Mouse (Mus musculus) ES-E14 (cell line): ENCODE data around the gene Acd.

Source experiments
- CHD2 ChIP-seq: IDR thresholded peaks from 2 replicates; pipeline ENCODE4 v1.6.1; 2014; ENCODE audit warnings: mild to moderate bottlenecking, low read depth, low read length, inconsistent platforms
- HCFC1 ChIP-seq: IDR thresholded peaks from 2 replicates; pipeline ENCODE4 v1.6.1; 2012; ENCODE audit warnings: low read length, inconsistent platforms, borderline replicate concordance; ENCODE audit not compliant: insufficient read depth
- MAFK ChIP-seq: IDR thresholded peaks from 2 replicates; pipeline ENCODE4 v1.6.1; 2014; ENCODE audit warnings: mild to moderate bottlenecking, low read depth, low read length, inconsistent platforms; ENCODE audit not compliant: insufficient read depth
- ZC3H11A ChIP-seq: IDR thresholded peaks from 2 replicates; pipeline ENCODE4 v1.6.1; 2012; ENCODE audit warnings: low read depth, mild to moderate bottlenecking, inconsistent platforms, low read length, borderline replicate concordance
- ZNF384 ChIP-seq: IDR thresholded peaks from 2 replicates; pipeline ENCODE4 v1.6.1; 2012; ENCODE audit warnings: low read depth, low read length, inconsistent platforms

DNA sequence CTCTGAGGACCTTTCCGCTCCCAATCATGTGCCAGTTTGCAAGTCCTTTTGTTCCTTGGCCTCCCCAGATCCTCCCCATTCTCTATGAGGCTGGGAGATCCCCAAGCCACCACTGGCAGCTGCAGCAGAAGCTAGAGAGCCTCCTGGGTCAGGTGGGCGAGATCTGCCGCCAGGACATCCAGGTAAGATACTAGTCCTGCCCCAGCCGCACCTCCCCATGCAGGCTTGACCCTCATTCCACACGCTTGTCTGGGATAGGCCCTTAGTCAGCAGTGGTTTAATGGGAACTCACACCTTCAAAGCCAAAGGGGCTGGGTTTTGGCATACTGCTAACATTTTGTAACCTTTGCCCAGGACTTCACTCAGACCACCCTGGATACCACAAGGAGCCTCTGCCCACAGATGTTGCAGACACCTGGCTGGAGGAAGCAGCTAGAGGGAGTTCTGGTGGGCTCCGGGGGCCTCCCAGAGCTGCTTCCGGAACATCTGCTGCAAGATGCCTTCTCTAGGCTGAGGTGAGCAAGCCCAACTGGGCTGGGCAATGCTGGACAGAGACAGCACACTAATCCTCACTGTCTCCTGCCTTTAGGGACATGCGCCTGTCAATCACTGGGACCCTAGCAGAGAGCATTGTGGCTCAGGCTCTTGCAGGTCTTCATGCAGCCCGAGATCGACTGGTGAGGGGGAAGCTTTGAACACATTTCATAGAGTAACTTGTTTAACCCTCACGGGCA lies 8.3 kb downstream of the Acd start:
- TF ChIP-seq ZNF384 (no peak), HCFC1 (no peak), CHD2 (no peak), MAFK (no peak), ZC3H11A (no peak)
